Mouse (Mus musculus): ENCODE results near the gene Cep57l1.

DNA sequence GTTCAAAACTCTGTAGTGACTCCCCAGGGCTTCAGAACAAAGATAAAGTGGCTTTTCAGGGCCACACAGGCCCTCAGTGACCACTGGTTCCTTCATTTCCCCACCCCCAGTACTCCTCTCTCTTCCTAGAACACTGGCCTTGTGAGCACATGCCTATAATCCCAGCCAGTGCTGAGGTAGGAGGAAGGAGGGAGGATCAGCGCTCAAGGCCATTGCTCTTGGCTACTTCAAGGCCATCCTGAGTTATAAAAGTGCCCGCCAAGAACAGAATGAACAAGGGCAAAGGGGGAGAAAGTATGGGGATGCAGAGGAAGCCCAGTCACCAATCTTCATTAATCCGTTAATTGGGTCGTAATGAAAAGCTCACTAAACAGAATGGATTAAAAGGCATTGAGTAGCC is 44.1 kb downstream of the Cep57l1 start:
- TF ChIP-seq CTCF (conservative IDR thresholded peaks at IDR 0.05; ENCODE audit: low read length) = no peak
- TF ChIP-seq POU5F1 (IDR thresholded peaks at IDR 0.05; ENCODE audit: borderline replicate concordance, low read length) = no peak
- TF ChIP-seq NANOG (IDR thresholded peaks at IDR 0.05; ENCODE audit: borderline replicate concordance, low read length) = no peak

All from E14TG2a.4 (cell line).